In genomic region chr19:16285051-16286028, GRCm38 (mm10) we compare ENCODE assay signal across 8 mouse cellular contexts.
A peak's percentile ranks its signal among the peaks of the same experiment; 100 is the strongest.
DNase-seq lines count a peak whose midpoint lies in the region; ATAC-seq and TF ChIP-seq lines count a peak whose summit lies in the region.

No protein-coding gene starts in this region.

- POLR2A ChIA-PET in Patski (lab: Charles Lee) = interaction anchor here (0.7 to 1.2 kb wide), 2 partner anchors 12 to 32 kb away, joined by 3 to 5 read pairs; no protein-coding TSS in a partner anchor

- no peaks in the 10 kb centered on the region for H3K27me3 ChIP-seq in kidney, embryonic 14.5 days (ENCODE audit: control insufficient read depth, insufficient read depth, low read length)
- no peaks in the 10 kb centered on the region for H3K27me3 ChIP-seq in Patski
- no peaks in the 10 kb centered on the region for H3K27me3 ChIP-seq in forebrain, postnatal 0 days (ENCODE audit: insufficient read depth, low read length)

- ATAC-seq in kidney, embryonic 14.5 days (ENCODE audit: low FRiP score, low TSS enrichment) = no peak
- ATAC-seq in Patski = peak; percentile 66
- ATAC-seq in forebrain, postnatal 0 days = peak; percentile 79

- WGBS in kidney, embryonic 14.5 days = 64% methylated on average over 11 of the region's 11 CpGs
- 61% methylated on average over 11 of the region's 11 CpGs for WGBS in forebrain, postnatal 0 days

- H3K36me3 ChIP-seq in kidney, embryonic 14.5 days (ENCODE audit: control insufficient read depth, insufficient read depth, low read length) = no peaks in the 10 kb centered on the region
- H3K36me3 ChIP-seq in forebrain, postnatal 0 days (ENCODE audit: insufficient read depth) = no peaks in the 10 kb centered on the region

- no peak overlapping the region for H3K9ac ChIP-seq in kidney, embryonic 14.5 days (ENCODE audit: low read depth, low read length)
- H3K9ac ChIP-seq in forebrain, postnatal 0 days = no peak overlapping the region

- H3K4me1 ChIP-seq in kidney, embryonic 14.5 days (ENCODE audit: control insufficient read depth, insufficient read depth, low read length) = peaks cover 43% of the 10 kb centered on the region
- peaks cover 16% of the 10 kb centered on the region for H3K4me1 ChIP-seq in forebrain, postnatal 0 days (ENCODE audit: insufficient read depth)

- peak overlapping the region; percentile 59; the same call in 1 of the 2 replicates for H3K27ac ChIP-seq in kidney, embryonic 14.5 days (ENCODE audit: low read depth, low read length)
- peak overlapping the region; percentile 46; the same call in 1 of the 2 replicates for H3K27ac ChIP-seq in forebrain, postnatal 0 days (ENCODE audit: low read depth, low read length)

- no peak for DNase-seq in kidney, postnatal 10 days
- no peak for DNase-seq in Patski (ENCODE audit: low read depth, low spot score)
- peak; percentile 95 for DNase-seq in brain, adult 2 months (ENCODE audit: low read depth, low spot score)
- DNase-seq in forebrain, postnatal 0 days = peak; percentile 73
- no peak for DNase-seq in adrenal gland, postnatal 14 days
- no peak for DNase-seq in layer of hippocampus, postnatal 25 days (ENCODE audit: extremely low spot score in 1 of 2, low spot score in 1 of 2)
- no peak for DNase-seq in adrenal gland, postnatal 4 days (ENCODE audit: low spot score in 2 of 2)

- no peaks in the 10 kb centered on the region for H3K9me3 ChIP-seq in kidney, embryonic 14.5 days (ENCODE audit: control insufficient read depth, low read length)
- no peaks in the 10 kb centered on the region for H3K9me3 ChIP-seq in forebrain, postnatal 0 days (ENCODE audit: low read length)

- in situ Hi-C loops in Patski (cut with MboI; ENCODE audit: low pct_unique_long_range_greater_than_20kb) = no loop called here

- no peak for TF ChIP-seq CTCF in Patski (IDR thresholded peaks at IDR 0.05)
- no peak for TF ChIP-seq CTCF in forebrain, postnatal 0 days (IDR thresholded peaks at IDR 0.05; ENCODE audit: low read depth)

- CTCF ChIA-PET in Patski (lab: Charles Lee) = interaction anchor here (0.8 to 1.9 kb wide), 10 partner anchors 11 to 68 kb away, joined by 3 to 9 read pairs (median 4); no protein-coding TSS in a partner anchor

- H3K4me2 ChIP-seq in kidney, embryonic 14.5 days (replicated peaks; ENCODE audit: low read depth, low read length) = no peak overlapping the region
- H3K4me2 ChIP-seq in forebrain, postnatal 0 days (ENCODE audit: low read depth) = no peak overlapping the region

- no peak overlapping the region for H3K4me3 ChIP-seq in kidney, embryonic 14.5 days (ENCODE audit: low read length)
- H3K4me3 ChIP-seq in forebrain, postnatal 0 days (ENCODE audit: low read depth, low read length) = no peak overlapping the region

Comparison
In these comparisons a context has a peak if more than half of its experiments do, and no peak if none do; other contexts are left out.
1. DNase-seq: peak in brain, adult 2 months (single experiment) and forebrain, postnatal 0 days (single experiment); none in kidney, postnatal 10 days (single experiment), Patski (single experiment), adrenal gland, postnatal 14 days (single experiment), layer of hippocampus, postnatal 25 days (0 of 2) and adrenal gland, postnatal 4 days (0 of 2).